Mouse (Mus musculus) forebrain, embryonic 10.5 days (tissue): ENCODE measurements around the gene Mill2. TPM values are rescaled to one million over a fixed set of nuclear protein-coding genes. Genes with fewer than 3 reads are reported as not detected.

Experiments used
- polyA plus RNA-seq: library from polyadenylated mRNA; unstranded; fragments of >200 nt; fragmentation: Nextera tagmentation; extraction: Ambion mirVana; gene quantifications from 2 replicates; pipeline ENCODE4 v1.2.1, GENCODE M21; 2016

Gene Mill2
- polyA plus RNA-seq, 1 experiment from 2014 or later, result not detected

Other genes with a start within 250 kb of the Mill2 start
- not detected in 2 replicates for gene Psg23, start 223.5 kb upstream of the Mill2 start, polyA plus RNA-seq
- gene Psg21, start 183.2 kb upstream of the Mill2 start, polyA plus RNA-seq, result not detected in 2 replicates
- not detected in 2 replicates for gene Psg20, start 153.8 kb upstream of the Mill2 start, polyA plus RNA-seq
- not detected in 2 replicates for gene Psg22, start 121.9 kb upstream of the Mill2 start, polyA plus RNA-seq
- not detected in 2 replicates for gene Psg19, start 41.4 kb upstream of the Mill2 start, polyA plus RNA-seq
- gene Psg17, start 18.4 kb upstream of the Mill2 start, polyA plus RNA-seq, result 0.09 TPM in 1 of 2 replicates, not detected in the other
- gene Pglyrp1, start 31.4 kb downstream of the Mill2 start, polyA plus RNA-seq, result 0.93 and 1.0 TPM in 2 replicates
- 30.0 and 31.0 TPM in 2 replicates for gene Ccdc61, start 70.4 kb downstream of the Mill2 start, polyA plus RNA-seq
- 2.2 and 2.9 TPM in 2 replicates for gene Nova2, start 85.9 kb downstream of the Mill2 start, polyA plus RNA-seq
- gene Nanos2, start 147.4 kb downstream of the Mill2 start, polyA plus RNA-seq, result 0.15 TPM in 1 of 2 replicates, not detected in the other
- gene Mypop, start 151.3 kb downstream of the Mill2 start, polyA plus RNA-seq, result 3.9 and 4.4 TPM in 2 replicates
- 21.3 and 22.1 TPM in 2 replicates for gene Irf2bp1, start 164.1 kb downstream of the Mill2 start, polyA plus RNA-seq
- gene Foxa3, start 183.6 kb downstream of the Mill2 start, polyA plus RNA-seq, result not detected in 2 replicates
- gene Sympk, start 184.4 kb downstream of the Mill2 start, polyA plus RNA-seq, result 41.2 and 46.3 TPM in 2 replicates
- gene Rsph6a, start 214.7 kb downstream of the Mill2 start, polyA plus RNA-seq, result not detected in 2 replicates
- gene Dmwd, start 236.3 kb downstream of the Mill2 start, polyA plus RNA-seq, result 14.4 and 16.3 TPM in 2 replicates
- 8.3 and 9.1 TPM in 2 replicates for gene Dmpk, start 243.9 kb downstream of the Mill2 start, polyA plus RNA-seq